Mouse (Mus musculus): ENCODE data around the gene Lfng.
A peak's percentile ranks its signal among the peaks of the same experiment; 100 is the strongest.

Lfng gene

DNA sequence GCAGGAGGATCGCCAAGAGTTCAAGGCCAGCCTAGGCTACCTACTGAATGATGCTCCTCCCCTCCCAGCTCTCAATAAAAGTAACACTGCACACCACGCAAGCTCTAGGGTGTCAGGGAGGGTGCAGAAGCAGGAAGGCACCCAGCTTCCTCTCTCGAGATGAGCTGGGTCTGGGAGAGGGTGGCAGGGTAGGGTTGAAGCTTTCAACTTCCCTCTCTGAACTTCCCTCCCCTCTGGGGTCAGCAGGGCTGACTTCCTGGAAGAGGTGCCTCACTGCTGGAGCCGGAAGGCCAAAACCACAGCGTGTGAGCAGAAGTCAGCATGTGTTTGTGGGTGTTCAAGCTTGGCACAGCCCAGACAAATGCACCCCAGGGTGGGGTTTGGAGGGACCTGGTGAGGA is 10.6 kb downstream of the Lfng start:
- DNase-seq, result peak; percentile 54

DNA sequence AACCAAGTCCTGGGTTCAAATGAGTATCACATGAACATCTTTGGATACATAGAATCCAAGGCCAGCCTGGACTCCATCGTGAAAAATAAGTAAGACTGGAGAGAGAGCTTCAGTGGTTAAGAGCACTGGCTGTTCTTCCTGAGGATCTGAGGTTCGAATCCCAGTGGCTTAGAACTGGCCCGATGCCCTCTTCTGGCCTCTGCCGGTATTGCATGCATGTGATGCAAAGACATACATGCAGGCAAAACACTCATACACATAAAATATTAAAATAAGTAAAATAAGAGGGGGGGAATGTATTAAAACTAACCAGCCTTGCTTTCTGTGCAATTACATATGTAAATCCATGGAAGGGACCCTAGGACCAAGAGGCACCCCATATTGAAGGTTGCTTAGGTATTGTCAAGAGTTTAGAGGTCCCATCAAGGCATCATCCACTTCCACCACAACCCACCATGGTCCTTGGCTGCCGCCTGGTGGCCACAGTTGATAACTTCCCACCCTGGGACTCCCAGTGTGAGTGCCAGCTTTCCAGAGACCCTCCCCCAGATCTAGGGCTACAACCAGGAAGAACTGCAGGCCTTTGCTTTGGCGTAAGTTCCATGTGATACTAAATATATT is 12.1 kb downstream of the Lfng start:
- DNase-seq, result peak; percentile 86

GRCm38 (mm10) chr5:140619895-140620736 is 13.0 kb downstream of the Lfng start:
- no peak for DNase-seq

- DNase-seq, result no peak
Observed at GRCm38 (mm10) chr5:140621092-140621491, 14.0 kb downstream of the Lfng start.

DNA sequence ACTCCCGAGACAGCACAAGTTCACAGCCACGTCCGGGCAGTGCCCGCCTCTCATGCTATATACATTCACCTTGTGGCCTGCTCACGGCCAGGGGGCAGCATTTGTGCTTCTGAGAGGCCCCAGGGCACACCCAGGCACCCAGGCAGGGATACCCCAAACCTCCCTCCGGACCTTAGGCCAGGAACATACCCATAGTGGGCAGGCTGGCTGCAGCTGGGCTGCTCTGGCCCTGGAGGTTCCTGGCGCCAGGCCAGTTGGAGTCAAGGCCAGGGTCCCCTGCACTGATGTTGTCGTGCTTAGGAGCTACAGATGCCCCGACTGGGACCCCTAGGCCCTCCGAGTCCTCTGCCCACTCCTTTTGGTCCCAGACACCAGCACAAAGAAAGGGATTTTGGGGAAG is 14.4 kb downstream of the Lfng start:
- no peak for DNase-seq

GRCm38 (mm10) chr5:140622978-140623670 is 16.0 kb downstream of the Lfng start:
- DNase-seq, result no peak

GRCm38 (mm10) chr5:140623791-140624190 is 16.7 kb downstream of the Lfng start:
- DNase-seq, result no peak

- DNase-seq, result no peak
Observed at GRCm38 (mm10) chr5:140624238-140624637, 17.1 kb downstream of the Lfng start.

DNA sequence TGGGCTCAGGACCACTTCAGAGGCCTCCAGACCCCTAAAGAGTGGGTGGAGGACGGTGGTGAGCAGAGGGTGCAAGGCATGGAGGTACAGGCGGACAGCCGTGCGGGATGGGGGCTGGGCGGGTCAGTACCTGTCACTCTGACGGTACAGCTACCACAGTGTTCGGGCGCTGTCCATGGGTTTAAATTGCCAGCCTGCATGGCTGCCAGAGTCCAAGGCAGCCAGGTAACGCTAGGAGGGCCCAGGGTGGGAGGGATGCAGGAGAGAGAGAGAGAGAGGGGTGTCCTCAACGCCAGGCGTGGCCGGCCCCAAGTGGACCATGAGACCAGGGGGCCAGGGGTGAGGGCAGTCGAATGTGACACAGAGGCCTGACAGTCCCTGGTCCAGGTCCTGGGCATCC is 17.8 kb downstream of the Lfng start:
- no peak for DNase-seq

GRCm38 (mm10) chr5:140627580-140627979 is 20.5 kb downstream of the Lfng start:
- DNase-seq, result no peak

GRCm38 (mm10) chr5:140628995-140629394 is 21.9 kb downstream of the Lfng start:
- DNase-seq, result no peak

DNA sequence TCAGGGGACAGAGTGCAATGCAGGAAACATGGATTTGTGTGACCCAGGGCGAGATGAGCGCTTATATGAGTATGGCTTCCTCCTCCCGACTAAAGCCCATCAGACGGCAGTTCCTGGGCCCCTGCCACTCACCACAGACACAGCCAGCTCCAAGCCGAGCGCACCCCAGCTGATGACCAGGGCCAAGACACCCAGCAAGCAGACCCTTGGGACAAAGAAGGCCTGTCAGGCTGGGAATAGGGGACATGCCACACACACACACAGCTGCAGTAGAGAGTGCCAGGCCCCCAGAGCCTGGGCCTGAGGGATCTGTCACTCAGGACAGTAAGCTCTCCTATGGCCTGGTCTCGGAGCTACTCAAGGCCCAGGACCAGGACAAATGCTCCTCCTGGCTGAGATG is 26.3 kb downstream of the Lfng start:
- no peak for DNase-seq

GRCm38 (mm10) chr5:140634798-140635722 is 27.9 kb downstream of the Lfng start:
- no peak for DNase-seq

DNA sequence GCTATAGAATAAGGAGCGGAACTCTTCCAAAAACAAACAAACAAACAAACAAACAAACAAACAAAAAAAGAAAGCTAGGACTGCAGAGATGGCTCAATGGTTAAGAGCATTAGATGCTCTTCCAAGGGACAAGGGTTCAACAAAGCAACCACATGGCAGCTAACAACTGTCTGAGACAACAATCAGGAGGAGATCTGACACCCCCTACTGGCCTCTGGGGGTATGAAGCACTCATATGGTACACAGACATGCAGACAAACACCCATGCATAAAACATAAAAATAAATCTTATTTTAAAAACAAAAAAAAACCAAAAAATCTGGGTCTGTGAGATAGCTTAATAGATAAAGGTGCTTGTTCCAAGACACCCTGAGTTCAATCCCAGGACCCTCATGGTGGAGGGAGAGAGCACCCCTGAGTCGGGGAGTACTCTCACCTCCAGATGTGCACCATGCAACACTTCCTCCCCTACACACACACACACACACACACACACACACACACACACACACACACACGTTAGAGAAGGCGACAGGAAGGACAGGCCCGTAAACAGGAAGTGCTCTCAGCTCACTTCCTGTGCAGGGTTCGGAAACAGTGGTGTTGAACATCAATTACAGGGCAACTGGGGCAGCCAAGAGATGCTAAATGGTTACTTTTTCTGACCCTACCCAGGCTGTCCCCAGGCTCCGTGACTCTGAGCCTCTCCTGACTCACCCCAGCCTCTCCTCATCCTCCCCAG is 29.4 kb downstream of the Lfng start:
- no peak for DNase-seq

DNA sequence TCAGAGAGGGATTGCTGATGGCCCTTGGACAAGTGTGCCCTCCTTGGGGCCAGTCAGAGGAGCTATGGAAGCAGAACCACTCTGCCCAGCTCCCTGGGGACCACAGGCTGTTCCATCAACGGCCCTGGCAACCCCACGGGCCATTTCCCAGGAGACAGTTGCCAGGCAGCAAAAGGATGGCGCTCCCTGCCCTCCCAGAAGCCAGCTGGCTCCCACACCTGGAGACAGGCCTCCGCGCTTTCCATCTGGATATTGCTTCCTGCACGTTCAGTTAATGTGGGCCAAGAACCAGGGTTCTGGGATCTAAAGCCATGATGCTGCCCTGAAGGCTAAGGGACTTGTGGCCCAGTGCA is 29.9 kb downstream of the Lfng start:
- no peak for DNase-seq

- DNase-seq, result no peak
Observed at GRCm38 (mm10) chr5:140637989-140638388, 30.9 kb downstream of the Lfng start.

- no peak for DNase-seq
Observed at GRCm38 (mm10) chr5:140638484-140638883, 31.4 kb downstream of the Lfng start.

- DNase-seq, result no peak
Observed at GRCm38 (mm10) chr5:140639312-140639711, 32.2 kb downstream of the Lfng start.

DNA sequence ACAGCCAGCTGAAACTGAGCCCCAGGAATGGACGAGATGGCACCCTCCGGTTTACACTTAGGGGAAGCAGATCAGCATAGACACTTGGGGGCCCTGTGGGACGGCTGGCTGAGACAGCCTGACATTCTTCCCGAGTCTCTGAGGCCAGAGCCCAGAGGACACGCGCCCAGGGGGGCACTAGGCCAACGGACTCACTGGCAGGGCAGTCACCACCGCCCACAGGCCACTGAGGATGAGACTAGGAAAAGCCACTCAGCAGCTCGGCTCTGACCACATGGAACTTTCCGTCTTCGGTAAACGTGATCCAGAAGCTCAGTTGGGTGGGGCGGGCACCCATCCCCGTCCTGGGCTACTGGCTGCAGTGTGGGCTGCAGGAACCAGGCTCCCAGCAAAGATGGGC is 32.8 kb downstream of the Lfng start:
- no peak for DNase-seq

- no peak for DNase-seq
Observed at GRCm38 (mm10) chr5:140640812-140641211, 33.7 kb downstream of the Lfng start.

DNA sequence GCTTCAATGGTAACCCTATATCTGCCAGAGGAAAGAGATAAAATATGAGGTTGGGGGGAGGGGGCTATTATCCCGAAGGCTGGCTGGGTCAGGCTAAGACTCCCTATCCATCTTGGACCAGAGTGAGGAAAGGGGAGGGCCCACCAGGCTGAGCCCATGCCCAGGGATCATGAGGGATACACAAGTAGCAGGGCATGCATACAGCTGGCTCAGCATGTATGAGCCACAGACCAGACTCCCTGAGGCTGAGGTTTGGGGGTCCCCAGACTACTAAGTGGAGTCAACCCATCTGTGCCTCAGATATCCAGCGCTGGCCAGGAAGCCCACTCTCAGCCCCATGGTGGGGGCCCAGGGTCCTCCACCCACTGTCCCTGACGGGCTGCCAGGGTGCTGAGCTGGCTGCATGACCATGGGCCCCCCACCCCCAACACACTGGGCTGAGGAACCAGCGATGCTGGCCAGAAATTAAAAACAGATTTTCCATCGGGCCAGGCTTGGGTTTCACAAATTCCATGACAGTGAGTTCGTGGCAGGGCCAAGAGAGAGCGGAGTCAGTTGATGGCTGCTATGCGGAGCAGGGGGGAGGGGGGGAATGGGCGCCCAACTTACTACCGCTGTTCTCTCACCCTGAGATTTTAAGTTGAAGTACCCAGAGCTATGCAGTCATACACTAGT is 34.3 kb downstream of the Lfng start:
- no peak for DNase-seq

DNA sequence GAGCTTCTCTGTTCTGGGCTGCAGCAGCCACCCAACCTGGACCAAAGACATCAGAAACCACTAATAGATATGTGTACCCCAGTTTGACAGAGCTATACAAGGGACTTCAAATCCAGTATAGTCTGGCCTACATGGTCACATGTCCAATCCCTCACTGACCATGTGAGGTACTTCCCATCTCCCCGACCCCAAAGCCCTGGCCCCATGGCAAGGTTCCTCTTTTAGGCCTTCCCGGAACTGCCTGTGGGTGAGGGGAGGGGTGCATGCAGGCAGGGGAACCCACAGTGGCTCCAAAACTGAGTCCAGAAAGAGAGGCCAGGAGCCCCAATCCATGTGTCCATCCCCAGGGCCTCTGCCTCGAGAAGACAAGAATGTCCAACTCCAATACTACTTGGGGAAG is 35.0 kb downstream of the Lfng start:
- DNase-seq, result peak; percentile 53
